Mouse (Mus musculus) brain, adult 2 months (tissue): ENCODE measurements around the gene Hoxd8.

ENCODE experiments used
- DNase-seq: peaks from one replicate; pipeline ENCODE4 v3.0.0; 2011; ENCODE audit warnings: low read depth, low spot score

The Hoxd8 gene

DNA sequence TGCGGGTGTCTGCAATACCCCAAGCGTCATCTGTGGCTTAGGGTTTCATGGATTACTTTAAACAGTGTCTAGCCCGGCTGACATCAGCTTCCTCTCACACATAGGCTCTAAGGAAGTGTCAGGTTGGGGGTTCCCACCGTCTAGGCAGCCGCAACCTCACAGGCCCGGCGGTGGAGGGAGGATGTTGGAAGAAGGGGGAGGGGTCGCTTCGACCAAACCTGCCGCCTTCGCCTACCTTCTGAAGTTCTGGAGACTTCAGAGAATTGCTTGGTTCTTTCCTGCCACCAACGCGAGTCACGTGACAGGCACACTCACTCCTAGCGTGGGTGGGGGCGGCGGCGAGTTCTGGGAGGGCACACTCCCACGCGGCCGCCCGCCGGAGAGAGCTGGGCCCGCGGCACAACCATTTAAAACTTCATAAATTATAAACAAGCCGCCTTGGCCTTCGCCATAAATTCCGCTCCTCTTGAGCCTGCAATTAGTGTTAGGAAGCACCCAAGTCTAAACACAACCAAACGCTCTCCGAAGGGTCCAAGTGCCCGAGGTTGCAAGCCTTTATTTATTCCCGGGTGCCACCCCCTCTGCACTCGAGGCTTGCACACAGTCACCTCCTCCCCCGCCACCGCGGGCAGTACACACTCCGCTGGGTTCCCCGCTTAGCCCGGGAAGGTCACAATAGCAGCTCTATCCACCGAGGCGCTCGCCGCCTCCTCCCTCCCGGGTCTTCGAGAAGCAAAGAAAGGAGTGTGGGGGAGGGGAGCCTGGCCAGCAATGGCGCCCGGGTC lies 45.1 kb downstream of the Hoxd8 start:
- peak; percentile 30 for DNase-seq

DNA sequence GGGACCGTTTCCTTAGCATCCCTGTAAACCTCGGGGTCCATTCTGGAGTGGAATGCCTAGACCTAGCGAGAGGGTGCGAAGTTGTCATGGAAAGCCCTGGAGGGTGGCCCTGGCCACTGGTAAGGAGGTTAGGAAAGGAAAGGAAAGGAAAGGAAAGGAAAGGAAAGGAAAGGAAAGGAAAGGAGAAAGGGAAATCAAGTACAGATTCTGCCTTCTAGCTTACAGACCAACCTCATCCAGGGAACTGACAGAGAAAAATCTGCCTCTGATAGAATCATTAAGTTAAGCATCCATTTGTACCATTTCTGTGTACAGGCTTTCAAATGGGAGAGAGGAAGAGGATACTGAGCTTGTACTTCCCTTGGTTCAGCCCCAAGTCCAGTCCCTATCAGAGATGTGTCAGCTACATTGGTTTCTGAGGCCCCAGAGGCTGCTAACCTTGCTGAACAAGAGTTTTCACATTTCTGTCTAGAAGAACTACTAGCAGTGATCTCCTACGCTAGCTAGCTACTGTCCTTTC lies 46.4 kb downstream of the Hoxd8 start:
- DNase-seq: no peak

DNA sequence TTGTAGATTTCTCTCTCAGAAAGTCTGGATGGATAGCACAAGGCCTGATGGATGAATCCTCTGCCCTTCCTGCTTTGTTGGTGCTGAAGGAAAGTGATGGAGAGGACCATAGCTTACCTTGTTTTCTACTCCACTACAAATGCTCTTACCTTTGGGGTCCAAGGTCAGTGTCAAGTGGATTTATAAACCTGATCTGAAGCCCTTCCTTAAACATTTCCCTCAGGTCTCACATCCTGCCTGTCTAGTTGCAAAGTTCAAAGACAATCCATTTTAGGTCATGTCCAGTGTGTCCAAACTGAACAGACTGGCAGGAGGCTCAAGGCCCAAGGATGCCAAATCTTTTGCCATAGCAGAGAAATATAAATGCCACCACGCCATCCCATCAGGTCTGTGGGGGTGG lies 47.4 kb downstream of the Hoxd8 start:
- no peak for DNase-seq

DNA sequence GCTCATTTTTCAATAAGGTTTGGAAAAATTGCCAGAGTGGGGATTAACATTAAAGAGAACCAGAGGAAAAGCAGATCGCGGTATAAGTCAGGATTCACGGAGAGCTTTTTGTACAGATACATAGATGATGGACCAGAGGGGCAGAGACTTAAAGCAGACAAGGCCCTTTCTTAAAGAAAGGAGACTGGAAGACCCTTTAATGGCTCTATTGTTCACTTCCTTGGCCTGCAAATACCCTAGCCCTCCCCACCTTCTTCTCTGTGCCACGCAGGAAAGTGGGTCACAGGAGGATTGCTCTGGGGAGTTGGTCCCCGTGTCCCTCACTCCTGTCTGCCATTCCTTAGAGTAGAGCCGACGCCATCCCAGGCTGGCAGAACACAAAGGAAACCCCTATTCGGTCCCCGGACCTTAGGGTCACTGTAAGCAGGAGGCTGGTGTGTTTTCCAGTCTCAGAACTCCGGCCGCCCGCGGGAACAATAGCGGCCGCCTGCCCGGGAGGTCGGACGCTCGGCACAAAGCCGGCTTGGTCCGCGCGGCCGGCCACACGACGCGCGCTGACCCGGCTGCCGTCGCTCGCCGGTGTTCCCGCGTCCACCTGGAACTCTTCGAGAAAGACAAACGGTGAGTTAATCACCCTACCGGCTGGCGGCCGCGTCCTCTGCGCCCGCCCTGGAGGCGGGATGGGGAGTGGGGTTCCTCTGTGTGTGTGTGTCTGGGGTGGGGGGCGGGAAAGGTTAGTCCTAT lies 48.2 kb downstream of the Hoxd8 start:
- no peak for DNase-seq

DNA sequence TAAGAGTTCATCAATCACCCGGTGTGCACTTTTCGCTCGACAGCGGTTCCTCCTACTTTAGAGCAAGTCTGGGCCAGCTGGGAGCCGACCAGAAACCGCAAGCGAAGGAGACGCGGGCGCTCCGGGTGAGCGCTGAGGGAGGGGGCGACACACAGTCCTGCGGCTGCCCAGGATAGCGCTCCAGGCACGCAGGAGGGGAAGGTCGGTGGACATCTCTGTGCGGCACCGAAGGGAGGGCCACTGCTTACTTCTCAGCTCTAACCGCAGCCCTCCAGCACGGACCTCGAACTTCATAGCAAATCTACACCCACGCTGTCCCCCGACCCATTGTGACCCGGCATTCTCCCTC lies 48.7 kb downstream of the Hoxd8 start:
- no peak for DNase-seq

DNA sequence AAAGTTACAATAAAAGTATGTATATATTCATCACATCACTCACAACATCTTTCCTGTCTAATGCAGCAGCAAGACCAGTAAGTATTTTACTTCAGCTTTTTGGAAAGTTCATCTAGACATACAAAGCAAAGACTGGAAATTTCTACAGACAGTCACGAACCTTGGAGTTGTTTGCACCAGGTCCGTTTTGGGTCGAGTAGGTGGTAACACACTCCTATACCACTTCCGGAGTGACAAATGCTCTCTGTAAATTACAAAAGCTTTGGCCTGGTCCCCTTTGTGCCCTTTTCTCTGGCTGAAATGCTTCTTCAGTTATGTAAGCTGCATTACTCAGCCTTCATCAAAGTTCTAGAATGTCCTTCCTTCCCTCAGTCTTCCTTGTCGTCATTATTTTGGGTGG lies 49.3 kb downstream of the Hoxd8 start:
- DNase-seq: no peak
